Mouse (Mus musculus): ENCODE measurements around the gene Usp42.

The Usp42 gene

GRCm38 (mm10) chr5:143687589-143687988 is 44.5 kb downstream of the Usp42 start:
- DNase-seq = no peak

- DNase-seq = no peak
Observed at GRCm38 (mm10) chr5:143686456-143686855, 45.6 kb downstream of the Usp42 start.

- no peak for DNase-seq
Observed at GRCm38 (mm10) chr5:143684911-143685390, 47.1 kb downstream of the Usp42 start.

- DNase-seq = no peak
Observed at GRCm38 (mm10) chr5:143683696-143684095, 48.4 kb downstream of the Usp42 start.

GRCm38 (mm10) chr5:143679654-143680053 is 52.4 kb downstream of the Usp42 start:
- no peak for DNase-seq

GRCm38 (mm10) chr5:143678634-143679271 is 53.3 kb downstream of the Usp42 start:
- DNase-seq = no peak

GRCm38 (mm10) chr5:143677363-143677762 is 54.7 kb downstream of the Usp42 start:
- DNase-seq = no peak

- DNase-seq = no peak
Observed at GRCm38 (mm10) chr5:143676218-143676985, 55.7 kb downstream of the Usp42 start.

- DNase-seq = no peak
Observed at GRCm38 (mm10) chr5:143674576-143674975, 57.5 kb downstream of the Usp42 start.

- DNase-seq = no peak
Observed at GRCm38 (mm10) chr5:143670740-143671415, 61.2 kb downstream of the Usp42 start.

GRCm38 (mm10) chr5:143669839-143670238 is 62.2 kb downstream of the Usp42 start:
- no peak for DNase-seq

- DNase-seq = no peak
Observed at GRCm38 (mm10) chr5:143669393-143669792, 62.7 kb downstream of the Usp42 start.

GRCm38 (mm10) chr5:143668884-143669283 is 63.2 kb downstream of the Usp42 start:
- DNase-seq = no peak

- no peak for DNase-seq
Observed at GRCm38 (mm10) chr5:143666015-143666414, 66.1 kb downstream of the Usp42 start.

GRCm38 (mm10) chr5:143665561-143665960 is 66.5 kb downstream of the Usp42 start:
- DNase-seq = no peak

GRCm38 (mm10) chr5:143663074-143663687 is 68.9 kb downstream of the Usp42 start:
- DNase-seq = no peak

All from right cerebral cortex, postnatal 14 days (tissue).